Mouse (Mus musculus): ENCODE measurements around the gene Dio1. TPM values are rescaled to one million over a fixed set of nuclear protein-coding genes. Genes with fewer than 3 reads are reported as not detected.

Gene Dio1
- polyA plus RNA-seq, 1 experiment from 2014 or later: not detected

DNA sequence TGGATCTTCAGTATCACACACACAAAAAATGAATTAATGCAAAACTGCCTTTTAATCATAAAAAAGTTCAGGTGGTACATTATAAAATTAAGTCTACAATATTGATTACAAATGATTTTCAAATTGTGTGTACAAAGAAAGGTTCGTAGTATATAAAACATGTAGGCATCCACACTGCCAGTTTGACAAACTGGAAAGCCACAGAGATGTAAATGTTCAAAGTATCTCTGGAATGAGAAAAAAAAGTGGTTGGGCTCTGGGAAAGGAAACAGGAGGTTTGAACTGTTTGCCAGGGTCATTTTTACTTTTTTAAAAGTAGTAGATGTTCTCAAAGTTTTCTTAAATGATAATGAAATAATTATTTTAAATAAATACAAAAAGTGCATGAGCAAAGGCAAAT, 60.9 kb downstream of the Dio1 start:
- H3K27me3 ChIP-seq: no peaks in the 10 kb centered on the region
- no peak overlapping the region for H3K4me2 ChIP-seq
- H3K9ac ChIP-seq (replicated peaks): no peak overlapping the region
- 63% methylated on average over 1 of the region's 1 CpGs for WGBS
- H3K4me1 ChIP-seq (replicated peaks): peaks cover 24% of the 10 kb centered on the region
- H3K4me3 ChIP-seq (replicated peaks): no peak overlapping the region
- no peak for ATAC-seq (ENCODE audit: insufficient number of reproducible peaks, insufficient read depth, low FRiP score, low TSS enrichment, low read depth)
- no peak overlapping the region for H3K27ac ChIP-seq
- H3K9me3 ChIP-seq: no peaks in the 10 kb centered on the region; the same call in 1 of the 2 replicates
- peaks cover 49% of the 10 kb centered on the region for H3K36me3 ChIP-seq

DNA sequence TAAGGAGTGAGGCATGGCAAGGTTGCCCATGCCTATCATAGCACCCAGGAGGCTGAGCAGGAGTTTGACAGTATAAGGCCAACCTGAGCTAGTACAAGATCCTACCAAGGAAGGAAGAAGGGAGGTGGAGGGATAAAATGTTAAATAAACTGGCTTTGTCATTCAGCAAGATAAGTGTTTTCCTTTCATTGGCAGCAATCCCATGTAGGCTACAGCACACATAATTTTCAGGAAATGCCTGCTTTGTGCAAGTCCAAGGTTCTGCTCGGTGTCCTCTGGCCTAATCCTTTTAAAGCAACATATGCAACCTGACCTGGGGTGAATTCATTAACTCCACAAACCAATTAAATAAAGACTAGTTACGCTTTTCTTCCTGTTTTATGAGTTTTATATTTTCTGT, 61.6 kb downstream of the Dio1 start:
- no peak for ATAC-seq (ENCODE audit: insufficient number of reproducible peaks, insufficient read depth, low FRiP score, low TSS enrichment, low read depth)
- Histone ChIP-seq H3K4me2 (no peak overlapping the region), H3K27ac (no peak overlapping the region), H3K9ac (replicated peaks) (no peak overlapping the region), H3K27me3 (no peaks in the 10 kb centered on the region), H3K9me3 (no peaks in the 10 kb centered on the region; the same call in 1 of the 2 replicates), H3K4me1 (replicated peaks) (peaks cover 22% of the 10 kb centered on the region), H3K36me3 (peaks cover 56% of the 10 kb centered on the region), H3K4me3 (replicated peaks) (no peak overlapping the region)
- 34% methylated on average over 2 of the region's 2 CpGs for WGBS

DNA sequence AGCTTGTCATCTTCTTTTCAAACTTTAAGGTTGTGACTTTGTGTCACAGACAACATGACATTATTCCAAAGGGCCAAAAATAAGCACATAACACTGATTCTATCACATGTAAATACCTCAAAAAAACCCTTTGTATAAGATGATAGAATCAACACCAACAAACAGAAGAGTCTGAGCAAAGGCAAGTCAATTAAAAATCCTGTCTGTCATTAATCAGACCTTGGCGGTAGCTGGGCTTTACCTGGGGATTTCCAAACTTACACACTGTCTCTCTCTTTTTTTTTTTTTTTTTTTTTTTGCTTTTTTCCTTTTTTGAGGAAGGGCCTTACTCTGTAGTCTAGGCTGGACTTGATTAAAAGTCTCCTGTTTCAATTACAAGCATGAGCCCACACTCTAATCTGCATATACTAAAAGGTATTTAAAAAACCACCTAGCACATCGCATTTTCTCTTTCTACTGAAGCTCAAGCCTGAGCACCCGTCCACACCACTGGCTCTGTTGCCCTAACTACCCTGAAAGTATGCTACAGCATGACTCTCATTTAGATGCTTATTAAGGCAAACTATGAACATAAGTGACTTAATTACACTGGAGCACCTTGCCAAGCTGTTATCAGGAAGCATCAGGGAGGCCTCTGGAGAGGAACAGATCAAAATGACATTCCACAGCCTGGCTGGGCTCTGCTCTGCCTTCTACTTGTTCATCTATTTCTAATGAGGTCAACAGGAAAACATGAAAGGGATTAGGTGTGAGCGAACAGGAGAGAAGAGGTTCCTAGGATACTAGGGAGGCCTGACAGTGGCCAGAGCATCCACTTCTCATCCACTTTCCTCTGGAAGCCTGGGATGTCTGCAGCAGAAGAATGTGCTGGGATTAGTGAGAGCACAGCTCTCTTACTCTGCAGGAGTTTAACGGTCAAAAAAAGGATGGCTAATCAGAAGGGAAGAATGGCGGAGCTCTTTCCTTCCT, 63.3 kb downstream of the Dio1 start:
- Histone ChIP-seq H3K9me3 (no peaks in the 10 kb centered on the region; the same call in 1 of the 2 replicates), H3K4me2 (no peak overlapping the region), H3K4me1 (replicated peaks) (peaks cover 14% of the 10 kb centered on the region), H3K27me3 (no peaks in the 10 kb centered on the region), H3K27ac (no peak overlapping the region), H3K4me3 (replicated peaks) (no peak overlapping the region), H3K36me3 (peaks cover 72% of the 10 kb centered on the region), H3K9ac (replicated peaks) (no peak overlapping the region)
- WGBS: 76% methylated on average over 6 of the region's 6 CpGs
- ATAC-seq (ENCODE audit: insufficient number of reproducible peaks, insufficient read depth, low FRiP score, low TSS enrichment, low read depth): no peak

Other genes with a start within 250 kb of the Dio1 start
- 97.8 and 102 TPM in 2 replicates for gene Mrpl37, start 240.3 kb downstream of the Dio1 start, polyA plus RNA-seq (2016; fragmentation: Nextera tagmentation; extraction: Ambion mirVana)
- 4.6 and 7.1 TPM in 2 replicates for gene Cyb5rl, start 240.2 kb downstream of the Dio1 start, polyA plus RNA-seq (2016; fragmentation: Nextera tagmentation; extraction: Ambion mirVana)
- not detected in 2 replicates for gene Cdcp2, start 210.3 kb downstream of the Dio1 start, polyA plus RNA-seq (2016; fragmentation: Nextera tagmentation; extraction: Ambion mirVana)
- 336 and 348 TPM in 2 replicates for gene Tmem59, start 128.8 kb downstream of the Dio1 start, polyA plus RNA-seq (2016; fragmentation: Nextera tagmentation; extraction: Ambion mirVana)
- gene Tceanc2, start 128.1 kb downstream of the Dio1 start, polyA plus RNA-seq (2016; fragmentation: Nextera tagmentation; extraction: Ambion mirVana): 18.6 and 24.7 TPM in 2 replicates
- not detected in 2 replicates for gene Ldlrad1, start 98.0 kb downstream of the Dio1 start, polyA plus RNA-seq (2016; fragmentation: Nextera tagmentation; extraction: Ambion mirVana)
- 107 and 111 TPM in 2 replicates for gene Lrrc42, start 53.6 kb downstream of the Dio1 start, polyA plus RNA-seq (2016; fragmentation: Nextera tagmentation; extraction: Ambion mirVana)
- gene Hspb11, start 53.6 kb downstream of the Dio1 start, polyA plus RNA-seq (2016; fragmentation: Nextera tagmentation; extraction: Ambion mirVana): 44.3 and 51.1 TPM in 2 replicates
- 44.1 and 48.5 TPM in 2 replicates for gene Yipf1, start 7.2 kb upstream of the Dio1 start, polyA plus RNA-seq (2016; fragmentation: Nextera tagmentation; extraction: Ambion mirVana)
- 37.5 and 39.4 TPM in 2 replicates for gene Ndc1, start 60.6 kb upstream of the Dio1 start, polyA plus RNA-seq (2016; fragmentation: Nextera tagmentation; extraction: Ambion mirVana)
- gene Glis1, start 127.4 kb upstream of the Dio1 start, polyA plus RNA-seq (2016; fragmentation: Nextera tagmentation; extraction: Ambion mirVana): 12.0 and 13.4 TPM in 2 replicates

Measured in limb, embryonic 12.5 days (tissue).